Mouse (Mus musculus) kidney, adult 2 months (tissue): ENCODE results near the gene Glb1l.

Experiments used
- CTCF ChIP-seq: fragments of 200-500 bp; conservative IDR thresholded peaks from 2 replicates; pipeline ENCODE4 v1.5.1; 2011; ENCODE audit warnings: low read depth, mild to moderate bottlenecking, control low read depth, low read length, moderate library complexity, mixed read lengths; ENCODE audit not compliant: insufficient read depth, insufficient read length
- POLR2A ChIP-seq: fragments of 200-500 bp; IDR thresholded peaks from one replicate; pipeline ENCODE4 v1.6.1; 2011; ENCODE audit warnings: low read depth, low read length, control low read depth

DNA sequence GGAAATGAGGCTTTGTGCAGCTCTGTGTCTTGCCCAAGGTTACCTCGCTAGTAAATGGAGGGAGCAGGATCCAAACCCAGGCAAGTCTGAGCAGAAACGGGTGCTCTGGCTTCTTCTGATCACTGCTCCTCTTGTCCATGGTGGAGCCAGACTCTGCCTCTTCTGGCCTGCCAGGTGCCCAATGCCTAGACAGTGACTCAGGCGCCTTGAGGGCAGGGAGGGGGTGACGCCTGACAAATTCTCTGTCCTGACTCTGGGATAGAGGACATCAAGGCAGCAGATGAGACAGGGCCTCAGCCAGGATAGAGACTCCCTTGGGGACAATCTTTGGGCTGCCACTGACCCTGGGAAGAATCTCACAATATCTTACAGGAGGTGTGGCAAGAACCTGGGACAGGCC is 20.6 kb upstream of the Glb1l start:
- TF ChIP-seq CTCF (no peak), POLR2A (no peak)
